Mouse (Mus musculus) bone marrow macrophage, adult 2 months (primary cell): Measurements from ENCODE around the gene Gm20388.

Experiments
- CTCF ChIP-seq: IDR thresholded peaks from 2 replicates; pipeline ENCODE4 v1.5.1; 2012; ENCODE audit warnings: low read depth, mild to moderate bottlenecking, low read length, moderate library complexity
- POLR2A ChIP-seq: IDR thresholded peaks from 2 replicates; pipeline ENCODE4 v1.6.1; 2012; ENCODE audit warnings: mild to moderate bottlenecking, low read depth, low read length, borderline replicate concordance

- no peak for TF ChIP-seq CTCF
- no peak for TF ChIP-seq POLR2A
These were observed 3556.8 kb downstream of the Gm20388 start for GRCm38 (mm10) chr8:123467476-123467875.
